Mouse (Mus musculus) embryonic facial prominence, embryonic 14.5 days (tissue): ENCODE results near the gene Cdc42. TPM values are rescaled to one million over a fixed set of nuclear protein-coding genes. Genes with fewer than 3 reads are reported as not detected.

Experiments used
- ATAC-seq: fragments of 200-750 bp; cut with Nextera tagmentation; 2 replicates; pipeline ENCODE4 v1.8.0; 2017; ENCODE audit warnings: low read depth, moderate number of reproducible peaks, moderate TSS enrichment
- DNase-seq: peaks from one replicate; pipeline ENCODE4 v3.0.0-alpha.2; 2015; ENCODE audit warnings: low spot score
- H3K27ac ChIP-seq: fragments of 300-500 bp; sonication (generic); replicated peaks from 2 replicates; pipeline ENCODE4 v1.5.1; 2014; ENCODE audit warnings: low read depth, mild to moderate bottlenecking, low read length, moderate library complexity
- H3K27me3 ChIP-seq: fragments of 300-500 bp; sonication (generic); replicated peaks from 2 replicates; pipeline ENCODE4 v1.6.1; 2014; ENCODE audit warnings: low read length; ENCODE audit not compliant: control insufficient read depth, insufficient read depth
- H3K36me3 ChIP-seq: fragments of 300-500 bp; sonication (generic); 2 replicates; pipeline ENCODE4 v1.6.1; 2014; ENCODE audit warnings: low read length, mixed read lengths; ENCODE audit not compliant: control insufficient read depth, insufficient read depth
- H3K4me1 ChIP-seq: fragments of 300-500 bp; sonication (generic); 2 replicates; pipeline ENCODE4 v1.6.1; 2014; ENCODE audit warnings: antibody characterized with exemption, low read length; ENCODE audit not compliant: control insufficient read depth, insufficient read depth
- H3K4me2 ChIP-seq: fragments of 300-500 bp; sonication (generic); 2 replicates; pipeline ENCODE4 v1.6.1; 2014; ENCODE audit warnings: low read depth, mild to moderate bottlenecking, low read length, moderate library complexity, mixed read lengths
- H3K4me3 ChIP-seq: fragments of 300-500 bp; sonication (generic); 2 replicates; pipeline ENCODE4 v1.5.1; 2014; ENCODE audit warnings: low read depth, mild to moderate bottlenecking, low read length
- H3K9ac ChIP-seq: fragments of 300-500 bp; sonication (generic); 2 replicates; pipeline ENCODE4 v1.6.1; 2014; ENCODE audit warnings: low read depth, mild to moderate bottlenecking, low read length, moderate library complexity, mixed read lengths
- H3K9me3 ChIP-seq: fragments of 300-500 bp; sonication (generic); 2 replicates; pipeline ENCODE4 v1.6.1; 2016; ENCODE audit warnings: low read length; ENCODE audit not compliant: control insufficient read depth
- WGBS: fragments of 180-500 bp; shearing (Covaris S2); extraction: QIAGEN DNeasy Blood & Tissue Kit; methylation state at CpG from one replicate; pipeline ENCODE4 v1.1.7; 2014; 5-methylcytosine and 5-hydroxymethylcytosine counted together
- polyA plus RNA-seq: library from polyadenylated mRNA; unstranded; fragments of >200 nt; fragmentation: Nextera tagmentation; extraction: Ambion mirVana; gene quantifications from 2 replicates; pipeline ENCODE4 v1.2.1, GENCODE M21; 2014

Gene Cdc42
- polyA plus RNA-seq, 1 experiment from 2014 or later, result 714 TPM

- WGBS, result 90% methylated on average over 1 of the region's 1 CpGs
- ATAC-seq, result no peak
- H3K9me3 ChIP-seq, result no peaks in the 10 kb centered on the region
Observed at GRCm38 (mm10) chr4:137342816-137343215, 14.7 kb downstream of the Cdc42 start.

GRCm38 (mm10) chr4:137339415-137339814 lies 18.1 kb downstream of the Cdc42 start:
- DNase-seq (peak; percentile 67), ATAC-seq (no peak)
- H3K4me2 ChIP-seq, result no peak overlapping the region
- H3K9ac ChIP-seq, result no peak overlapping the region
- peaks cover 4% of the 10 kb centered on the region; the same call in 1 of the 2 replicates for H3K4me1 ChIP-seq
- no peak overlapping the region for H3K4me3 ChIP-seq
- H3K27me3 ChIP-seq, result no peaks in the 10 kb centered on the region
- H3K36me3 ChIP-seq, result peaks cover 15% of the 10 kb centered on the region
- no peaks in the 10 kb centered on the region for H3K9me3 ChIP-seq
- WGBS, result 56% methylated on average over 1 of the region's 1 CpGs
- H3K27ac ChIP-seq, result no peak overlapping the region

More at GRCm38 (mm10) chr4:137342816-137343215, 14.7 kb downstream of the Cdc42 start:
- Histone ChIP-seq H3K36me3 (peaks cover 22% of the 10 kb centered on the region), H3K4me1 (peaks cover 4% of the 10 kb centered on the region; the same call in 1 of the 2 replicates), H3K4me3 (no peak overlapping the region), H3K27ac (no peak overlapping the region), H3K4me2 (no peak overlapping the region), H3K27me3 (no peaks in the 10 kb centered on the region), H3K9ac (no peak overlapping the region)
- DNase-seq, result no peak

DNA sequence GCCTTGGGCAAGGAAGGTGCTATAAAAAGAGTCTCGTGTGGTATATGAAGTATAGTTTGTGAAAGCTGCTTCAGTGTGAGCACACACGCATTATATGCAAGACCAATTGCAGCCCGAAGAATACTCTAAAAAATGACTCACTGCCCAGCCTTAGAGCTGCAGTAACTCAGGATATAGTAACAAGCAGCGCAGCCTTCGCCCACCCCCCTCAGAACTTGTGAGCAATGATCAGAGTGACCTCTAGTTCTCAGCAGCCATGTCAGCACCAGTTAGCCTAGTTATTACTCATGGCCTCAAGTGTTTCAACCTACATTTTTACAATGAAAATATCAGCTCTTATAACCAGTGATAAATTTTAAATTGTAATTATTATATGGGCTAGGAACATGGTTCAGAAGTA lies 21.1 kb downstream of the Cdc42 start:
- WGBS, result 90% methylated on average over 5 of the region's 5 CpGs
- no peaks in the 10 kb centered on the region for H3K27me3 ChIP-seq

DNA sequence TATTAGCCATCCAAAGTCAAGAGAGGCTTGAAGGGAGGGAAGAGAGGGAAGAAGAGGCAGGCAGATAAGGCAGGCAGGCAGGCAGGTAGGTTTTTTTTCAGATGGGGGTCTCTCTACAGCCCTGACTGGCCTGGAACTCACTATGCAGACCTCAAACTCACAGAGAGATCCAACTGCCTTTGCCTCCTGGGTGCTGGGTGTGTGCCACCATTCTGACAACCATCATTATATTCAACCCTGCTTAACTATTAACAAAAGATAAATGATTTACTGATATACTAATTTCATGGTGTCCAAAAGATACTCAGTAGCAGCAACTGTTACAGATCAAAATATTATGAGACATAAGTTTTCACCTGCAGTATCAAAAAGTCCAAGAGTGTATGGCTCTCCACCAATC lies 25.5 kb downstream of the Cdc42 start:
- no peaks in the 10 kb centered on the region for H3K9me3 ChIP-seq

More for the DNA sequence above, 21.1 kb downstream of the Cdc42 start:
- peaks cover 45% of the 10 kb centered on the region for H3K36me3 ChIP-seq
- no peak for DNase-seq
- peaks cover 4% of the 10 kb centered on the region; the same call in 1 of the 2 replicates for H3K4me1 ChIP-seq
- no peak overlapping the region for H3K4me3 ChIP-seq
- H3K9me3 ChIP-seq, result no peaks in the 10 kb centered on the region
- H3K27ac ChIP-seq, result no peak overlapping the region
- H3K4me2 ChIP-seq, result no peak overlapping the region
- ATAC-seq, result no peak
- H3K9ac ChIP-seq, result no peak overlapping the region

GRCm38 (mm10) chr4:137326494-137326893 lies 31.0 kb downstream of the Cdc42 start:
- H3K4me3 ChIP-seq, result no peak overlapping the region
- 63% methylated on average over 3 of the region's 3 CpGs for WGBS
- H3K27ac ChIP-seq, result no peak overlapping the region
- no peaks in the 10 kb centered on the region for H3K27me3 ChIP-seq
- H3K9ac ChIP-seq, result no peak overlapping the region
- peaks cover 82% of the 10 kb centered on the region for H3K36me3 ChIP-seq
- no peaks in the 10 kb centered on the region for H3K4me1 ChIP-seq
- no peaks in the 10 kb centered on the region for H3K9me3 ChIP-seq
- peak; percentile 43 for DNase-seq
- peak; percentile 50; the same call in 1 of the 2 replicates for ATAC-seq
- H3K4me2 ChIP-seq, result no peak overlapping the region

More for the DNA sequence above, 25.5 kb downstream of the Cdc42 start:
- Histone ChIP-seq H3K4me2 (no peak overlapping the region), H3K4me3 (no peak overlapping the region), H3K27me3 (no peaks in the 10 kb centered on the region), H3K36me3 (peaks cover 86% of the 10 kb centered on the region), H3K9ac (no peak overlapping the region), H3K4me1 (no peaks in the 10 kb centered on the region), H3K27ac (no peak overlapping the region)
- no peak for ATAC-seq
- no peak for DNase-seq

DNA sequence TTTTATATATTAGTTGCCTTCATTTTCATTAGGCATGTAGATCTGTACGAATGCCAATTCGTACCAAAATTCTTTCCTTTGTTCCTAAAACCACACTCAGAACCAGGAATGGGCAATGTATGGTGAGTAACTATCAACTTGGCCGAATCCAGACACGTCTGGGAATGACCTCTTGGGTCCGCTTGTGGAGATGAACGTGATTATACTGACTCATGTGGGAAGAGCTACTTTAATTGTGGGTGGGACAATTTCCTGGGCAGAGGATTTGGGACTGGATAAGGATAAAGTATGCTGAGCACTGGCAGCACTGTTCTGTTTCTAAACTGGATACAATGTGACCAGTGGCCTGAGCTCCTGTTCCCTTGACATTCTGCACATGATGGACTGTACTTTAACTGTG lies 32.6 kb downstream of the Cdc42 start:
- no peak overlapping the region for H3K4me2 ChIP-seq
- no peak overlapping the region for H3K9ac ChIP-seq
- no peaks in the 10 kb centered on the region for H3K9me3 ChIP-seq
- no peaks in the 10 kb centered on the region for H3K4me1 ChIP-seq
- H3K4me3 ChIP-seq, result no peak overlapping the region
- H3K27ac ChIP-seq, result no peak overlapping the region
- 82% methylated on average over 6 of the region's 6 CpGs for WGBS
- ATAC-seq (no peak), DNase-seq (no peak)
- H3K27me3 ChIP-seq, result no peaks in the 10 kb centered on the region
- peaks cover 83% of the 10 kb centered on the region for H3K36me3 ChIP-seq

- no peaks in the 10 kb centered on the region for H3K4me1 ChIP-seq
- 77% methylated on average over 4 of the region's 4 CpGs for WGBS
- peaks cover 61% of the 10 kb centered on the region for H3K36me3 ChIP-seq
- no peak overlapping the region for H3K4me3 ChIP-seq
- H3K27ac ChIP-seq, result no peak overlapping the region
- DNase-seq (no peak), ATAC-seq (no peak)
- H3K9ac ChIP-seq, result no peak overlapping the region
- no peaks in the 10 kb centered on the region for H3K9me3 ChIP-seq
- no peaks in the 10 kb centered on the region for H3K27me3 ChIP-seq
- no peak overlapping the region for H3K4me2 ChIP-seq
Observed at GRCm38 (mm10) chr4:137316027-137316770, 41.3 kb downstream of the Cdc42 start.

DNA sequence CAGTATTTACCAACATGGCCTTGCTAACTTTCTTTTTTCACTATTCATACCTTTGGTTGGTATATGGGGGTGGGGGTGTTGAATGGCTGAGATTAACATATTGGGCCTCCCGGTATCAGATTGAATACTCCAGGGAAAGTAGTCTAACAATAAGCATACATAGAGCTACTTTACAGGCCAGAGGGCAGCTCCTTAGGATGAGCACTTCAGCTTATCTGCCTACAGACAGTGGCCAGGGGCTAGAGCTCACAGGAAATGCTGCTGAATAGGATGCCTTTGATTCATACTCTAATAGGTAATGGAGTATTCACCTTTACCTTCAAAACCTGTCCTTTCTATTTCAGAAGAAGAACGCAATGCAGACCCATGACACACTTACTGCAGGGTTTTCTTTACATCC lies 42.5 kb downstream of the Cdc42 start:
- no peaks in the 10 kb centered on the region for H3K27me3 ChIP-seq
- peaks cover 51% of the 10 kb centered on the region for H3K36me3 ChIP-seq
- no peak for DNase-seq
- H3K9ac ChIP-seq, result no peak overlapping the region
- no peaks in the 10 kb centered on the region for H3K9me3 ChIP-seq
- no peak overlapping the region for H3K4me3 ChIP-seq
- H3K27ac ChIP-seq, result no peak overlapping the region
- H3K4me2 ChIP-seq, result no peak overlapping the region
- no peak for ATAC-seq
- H3K4me1 ChIP-seq, result no peaks in the 10 kb centered on the region
- 79% methylated on average over 2 of the region's 2 CpGs for WGBS

DNA sequence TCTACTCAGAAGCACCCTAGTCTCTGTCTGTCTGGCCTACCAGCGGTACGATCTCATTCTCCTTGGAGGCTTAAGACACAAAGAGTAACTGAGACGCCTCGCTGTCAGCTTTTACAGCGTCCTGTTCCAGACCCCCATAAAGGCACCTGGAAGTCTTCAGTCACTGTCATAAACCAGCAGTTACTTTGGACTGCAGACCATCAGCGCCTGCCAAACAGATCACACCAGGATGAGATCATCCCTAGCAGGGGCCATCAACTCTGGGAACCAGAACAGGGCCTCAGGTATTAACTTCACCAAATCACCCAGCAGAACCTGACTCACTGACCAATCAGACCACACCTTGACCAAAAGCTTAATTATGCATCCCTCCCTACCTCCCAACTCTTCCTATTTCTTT lies 43.0 kb downstream of the Cdc42 start:
- Histone ChIP-seq H3K27ac (no peak overlapping the region), H3K4me1 (no peaks in the 10 kb centered on the region), H3K36me3 (peaks cover 46% of the 10 kb centered on the region), H3K4me2 (no peak overlapping the region), H3K27me3 (no peaks in the 10 kb centered on the region), H3K9me3 (no peaks in the 10 kb centered on the region), H3K9ac (no peak overlapping the region), H3K4me3 (no peak overlapping the region)
- WGBS, result 54% methylated on average over 6 of the region's 6 CpGs
- ATAC-seq (peak; percentile 3; the same call in 1 of the 2 replicates), DNase-seq (peak; percentile 38)
